Mouse (Mus musculus): ENCODE measurements around the gene Ccdc134.
A peak's percentile ranks its signal among the peaks of the same experiment; 100 is the strongest.

Ccdc134 gene

GRCm38 (mm10) chr15:82169671-82170070 is 41.9 kb downstream of the Ccdc134 start:
- DNase-seq (ENCODE audit: low read depth, low spot score): no peak

- DNase-seq (ENCODE audit: low read depth, low spot score): no peak
Observed at GRCm38 (mm10) chr15:82170437-82171377, 43.0 kb downstream of the Ccdc134 start.

GRCm38 (mm10) chr15:82172648-82173047 is 44.9 kb downstream of the Ccdc134 start:
- DNase-seq (ENCODE audit: low read depth, low spot score): no peak

DNA sequence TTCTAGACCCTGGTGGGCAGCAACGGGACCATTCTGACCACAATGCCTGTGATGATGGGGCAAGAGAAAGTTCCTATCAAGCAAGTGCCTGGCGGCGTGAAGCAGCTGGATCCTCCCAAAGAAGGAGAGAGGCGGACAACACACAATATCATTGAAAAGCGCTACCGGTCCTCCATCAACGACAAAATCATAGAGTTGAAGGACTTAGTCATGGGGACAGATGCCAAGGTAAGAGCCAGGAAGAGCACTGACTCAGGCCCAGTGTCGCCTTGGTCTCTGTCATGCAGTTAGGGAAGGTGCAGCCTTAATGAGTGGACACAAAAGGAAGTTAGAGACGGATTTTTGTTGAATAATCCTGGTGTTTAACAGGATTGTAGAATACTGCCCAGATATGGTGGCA is 47.4 kb downstream of the Ccdc134 start:
- DNase-seq (ENCODE audit: low read depth, low spot score): no peak

- DNase-seq (ENCODE audit: low read depth, low spot score): no peak
Observed at GRCm38 (mm10) chr15:82177743-82178290, 50.1 kb downstream of the Ccdc134 start.

DNA sequence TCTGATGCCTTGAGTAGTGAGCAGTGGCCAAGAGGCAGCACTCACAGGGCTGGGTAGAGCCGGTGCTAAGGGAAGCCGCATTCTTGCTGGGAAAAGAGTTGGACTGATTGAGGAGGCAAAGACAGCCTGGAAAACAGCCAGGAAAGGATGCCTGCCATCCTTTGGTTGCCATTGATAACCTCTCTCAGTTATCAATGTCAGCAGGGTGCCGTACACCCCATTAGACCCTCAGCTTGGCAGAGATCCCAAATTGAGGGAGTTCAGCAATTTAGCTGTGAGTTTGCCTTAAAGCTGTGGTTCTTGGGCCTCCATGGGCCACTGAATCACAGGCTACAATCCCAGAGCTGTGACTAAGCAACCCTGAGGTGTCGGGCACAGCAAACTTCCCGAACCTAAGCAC is 53.4 kb downstream of the Ccdc134 start:
- DNase-seq (ENCODE audit: low read depth, low spot score): no peak

GRCm38 (mm10) chr15:82182311-82182710 is 54.6 kb downstream of the Ccdc134 start:
- DNase-seq (ENCODE audit: low read depth, low spot score): no peak

- DNase-seq (ENCODE audit: low read depth, low spot score): no peak
Observed at GRCm38 (mm10) chr15:82183596-82183995, 55.9 kb downstream of the Ccdc134 start.

GRCm38 (mm10) chr15:82184183-82184582 is 56.5 kb downstream of the Ccdc134 start:
- DNase-seq (ENCODE audit: low read depth, low spot score): no peak

DNA sequence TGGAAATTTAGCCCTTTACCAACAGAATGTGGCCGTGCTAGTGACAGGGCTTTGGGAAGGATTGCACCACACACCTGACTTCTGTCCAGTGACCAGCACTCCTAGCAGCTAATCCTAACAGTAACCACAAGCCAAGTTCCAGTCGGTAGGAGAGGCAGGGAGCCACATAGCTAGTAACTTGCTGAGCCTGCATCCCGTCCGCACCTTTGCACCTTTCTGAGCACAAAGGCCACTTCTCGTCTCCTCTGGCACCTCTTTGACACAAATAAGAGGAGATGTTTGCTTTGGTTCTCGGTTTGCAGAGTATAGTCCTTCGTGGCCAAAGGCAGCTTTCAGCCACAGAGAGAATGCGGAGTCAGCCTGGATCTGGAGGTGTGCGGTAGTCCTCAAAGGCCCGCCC is 56.9 kb downstream of the Ccdc134 start:
- no peak for DNase-seq (ENCODE audit: low read depth, low spot score)

- no peak for DNase-seq (ENCODE audit: low read depth, low spot score)
Observed at GRCm38 (mm10) chr15:82185062-82185783, 57.5 kb downstream of the Ccdc134 start.

GRCm38 (mm10) chr15:82186131-82186530 is 58.4 kb downstream of the Ccdc134 start:
- DNase-seq (ENCODE audit: low read depth, low spot score): no peak

- no peak for DNase-seq (ENCODE audit: low read depth, low spot score)
Observed at GRCm38 (mm10) chr15:82186931-82187330, 59.2 kb downstream of the Ccdc134 start.

DNA sequence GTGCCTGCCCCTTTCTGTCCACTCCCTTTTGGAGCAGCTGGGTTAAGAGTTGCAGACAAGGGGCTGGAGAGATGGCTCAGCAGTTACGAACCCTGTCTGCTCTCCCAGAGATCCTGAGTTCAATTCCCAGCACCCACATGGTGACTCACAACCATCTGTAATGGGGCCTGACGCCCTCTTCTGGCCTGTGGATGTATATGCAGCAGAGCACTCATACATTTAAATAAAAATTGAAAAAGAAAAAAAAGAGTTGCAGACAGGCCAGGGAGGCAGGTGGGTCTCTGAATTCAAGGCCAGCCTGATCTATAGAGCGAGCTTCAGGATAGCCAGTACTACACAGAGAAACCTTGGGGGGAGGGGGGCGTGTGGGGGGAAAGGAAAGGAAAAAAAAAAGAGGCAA is 59.7 kb downstream of the Ccdc134 start:
- DNase-seq (ENCODE audit: low read depth, low spot score): no peak

GRCm38 (mm10) chr15:82187924-82188323 is 60.2 kb downstream of the Ccdc134 start:
- no peak for DNase-seq (ENCODE audit: low read depth, low spot score)

DNA sequence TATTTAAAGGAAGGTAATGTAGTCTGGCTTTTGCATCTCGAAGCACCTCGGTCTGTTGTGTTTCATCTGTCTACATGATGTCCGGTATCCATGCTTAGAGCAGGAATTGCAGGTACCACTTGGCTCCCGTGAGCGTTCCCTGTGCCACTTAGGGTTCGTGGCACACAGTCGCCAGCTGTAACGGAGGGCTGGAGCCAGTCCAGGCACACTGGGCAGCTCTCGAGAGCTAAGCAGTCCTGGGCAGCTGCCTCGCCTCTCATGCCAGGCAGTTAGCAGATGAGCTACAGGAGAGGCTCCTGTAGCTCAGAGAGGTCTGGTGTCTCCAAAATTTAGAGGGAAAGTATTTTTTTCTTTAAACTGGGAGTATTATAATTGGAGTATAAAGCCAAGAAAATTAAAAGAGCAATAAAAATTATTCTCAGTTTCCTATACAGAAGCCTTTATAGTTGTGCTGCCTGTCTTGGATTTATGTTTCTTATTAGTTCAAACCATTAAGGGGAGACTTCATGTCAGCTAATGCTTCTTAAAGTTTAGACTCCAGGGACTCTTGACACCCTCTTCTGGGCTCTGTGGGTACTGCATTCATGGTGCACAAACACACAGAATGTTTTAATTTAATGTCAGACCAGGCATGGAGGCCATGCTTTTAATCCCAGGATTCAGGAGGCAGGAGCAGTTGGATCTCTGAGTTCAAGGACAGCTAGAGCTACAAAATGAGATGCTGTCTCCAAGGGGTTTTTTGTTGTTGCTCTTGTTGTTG is 60.9 kb downstream of the Ccdc134 start:
- DNase-seq (ENCODE audit: low read depth, low spot score): peak; percentile 74
